Mouse (Mus musculus) intestine, postnatal 0 days (tissue): ENCODE measurements at regions not wholly inside any gene's neighbourhood (a gene's known extent, or its start where the extent isn't known, plus 50 kb on each side); places are given as distances from the start of the nearest gene placed in this dataset.

ENCODE experiments used
- ATAC-seq: fragments of 200-750 bp; cut with Nextera tagmentation; 2 replicates; pipeline ENCODE4 v1.8.0; 2017; ENCODE audit warnings: mild to moderate bottlenecking, moderate TSS enrichment, moderate library complexity
- H3K27ac ChIP-seq: fragments of 300-500 bp; sonication (generic); 2 replicates; pipeline ENCODE4 v1.5.1; 2014; ENCODE audit warnings: mild to moderate bottlenecking, low read depth, low read length, moderate library complexity
- H3K27me3 ChIP-seq: fragments of 300-500 bp; sonication (generic); replicated peaks from 2 replicates; pipeline ENCODE4 v1.6.1; 2014; ENCODE audit warnings: low read length, mixed read lengths; ENCODE audit not compliant: control insufficient read depth, insufficient read depth
- H3K36me3 ChIP-seq: fragments of 300-500 bp; sonication (generic); 2 replicates; pipeline ENCODE4 v1.6.1; 2014; ENCODE audit warnings: mild to moderate bottlenecking, moderate library complexity; ENCODE audit not compliant: control insufficient read depth, insufficient read depth
- H3K4me1 ChIP-seq: fragments of 300-500 bp; sonication (generic); replicated peaks from 2 replicates; pipeline ENCODE4 v1.6.1; 2014; ENCODE audit warnings: antibody characterized with exemption, low read length, mixed read lengths; ENCODE audit not compliant: control insufficient read depth, insufficient read depth
- H3K4me2 ChIP-seq: fragments of 300-500 bp; sonication (generic); replicated peaks from 2 replicates; pipeline ENCODE4 v1.6.1; 2014; ENCODE audit warnings: low read depth, mild to moderate bottlenecking, moderate library complexity
- H3K4me3 ChIP-seq: fragments of 300-500 bp; sonication (generic); 2 replicates; pipeline ENCODE4 v1.5.1; 2014; ENCODE audit warnings: low read depth, low read length
- H3K9ac ChIP-seq: fragments of 300-500 bp; sonication (generic); 2 replicates; pipeline ENCODE4 v1.6.1; 2014; ENCODE audit warnings: mild to moderate bottlenecking, low read depth, low read length
- H3K9me3 ChIP-seq: fragments of 300-500 bp; sonication (generic); 2 replicates; pipeline ENCODE4 v1.6.1; 2016; ENCODE audit warnings: mixed run types; ENCODE audit not compliant: control insufficient read depth
- CTCF ChIP-seq: sonication (generic); IDR thresholded peaks from 2 replicates; pipeline ENCODE4 v1.5.1; 2016; ENCODE audit warnings: low read depth, mild to moderate bottlenecking, control low read depth, antibody characterized with exemption, moderate library complexity
- WGBS: fragments of 180-500 bp; shearing (Covaris S2); extraction: QIAGEN DNeasy Blood & Tissue Kit; methylation state at CpG from one replicate; pipeline ENCODE4 v1.1.7; 2014; 5-methylcytosine and 5-hydroxymethylcytosine counted together

GRCm38 (mm10) chr16:97686561-97686960 is 75.6 kb upstream of the Tmprss2 start:
- 72% methylated on average over 4 of the region's 4 CpGs for WGBS
- Histone ChIP-seq H3K27me3 (no peaks in the 10 kb centered on the region), H3K27ac (no peak overlapping the region), H3K9me3 (no peaks in the 10 kb centered on the region), H3K4me3 (no peak overlapping the region), H3K9ac (no peak overlapping the region), H3K36me3 (no peaks in the 10 kb centered on the region), H3K4me1 (no peaks in the 10 kb centered on the region), H3K4me2 (no peak overlapping the region)
- ATAC-seq, result no peak
- TF ChIP-seq CTCF, result no peak

DNA sequence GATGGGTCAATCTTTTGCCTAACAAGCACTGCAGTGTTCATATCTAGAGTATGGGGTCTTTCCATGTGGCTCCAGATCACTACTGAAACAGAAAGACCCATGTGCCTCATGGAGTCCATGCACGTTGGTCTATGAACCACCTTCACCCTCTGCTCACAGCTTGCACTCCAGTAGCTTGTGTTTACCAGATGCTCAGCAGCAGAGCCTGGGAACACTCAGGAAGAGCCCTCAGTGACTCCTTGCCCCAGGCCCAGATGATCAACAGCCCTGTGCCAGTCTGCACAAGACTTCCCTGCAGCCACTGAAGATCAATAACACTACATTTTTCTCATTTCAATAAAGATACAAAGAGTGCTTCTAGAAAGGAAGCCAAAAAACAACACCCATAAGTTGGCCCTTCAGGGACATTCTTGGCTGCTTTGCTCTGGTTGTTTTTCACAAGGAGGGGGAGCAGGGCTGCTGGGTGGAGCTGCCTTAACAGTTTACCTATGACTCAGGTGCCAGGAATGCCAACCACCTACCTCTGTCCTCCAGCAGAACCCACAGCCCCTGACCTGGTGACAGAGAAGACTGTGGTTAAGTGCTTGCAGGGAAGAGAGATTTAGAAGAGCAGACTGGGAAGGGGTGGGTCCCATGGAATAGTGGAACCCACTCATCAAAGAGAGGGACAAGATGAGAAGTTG is 74.7 kb upstream of the Tmprss2 start:
- no peak overlapping the region for H3K27ac ChIP-seq
- no peak for TF ChIP-seq CTCF
- no peak overlapping the region for H3K9ac ChIP-seq
- H3K4me2 ChIP-seq, result no peak overlapping the region
- ATAC-seq, result no peak
- no peak overlapping the region for H3K4me3 ChIP-seq
- 72% methylated on average over 1 of the region's 1 CpGs for WGBS
- no peaks in the 10 kb centered on the region for H3K9me3 ChIP-seq
- H3K4me1 ChIP-seq, result no peaks in the 10 kb centered on the region
- H3K27me3 ChIP-seq, result no peaks in the 10 kb centered on the region
- no peaks in the 10 kb centered on the region for H3K36me3 ChIP-seq

GRCm38 (mm10) chr16:97681191-97681590 is 70.2 kb upstream of the Tmprss2 start:
- WGBS, result 36% methylated on average over 6 of the region's 6 CpGs
- Histone ChIP-seq H3K9ac (no peak overlapping the region), H3K36me3 (no peaks in the 10 kb centered on the region), H3K4me2 (no peak overlapping the region), H3K27ac (no peak overlapping the region), H3K9me3 (no peaks in the 10 kb centered on the region), H3K4me1 (no peaks in the 10 kb centered on the region; the same call in 1 of the 2 replicates), H3K27me3 (no peaks in the 10 kb centered on the region), H3K4me3 (no peak overlapping the region)
- peak; percentile 16 for TF ChIP-seq CTCF
- peak; percentile 70 for ATAC-seq

DNA sequence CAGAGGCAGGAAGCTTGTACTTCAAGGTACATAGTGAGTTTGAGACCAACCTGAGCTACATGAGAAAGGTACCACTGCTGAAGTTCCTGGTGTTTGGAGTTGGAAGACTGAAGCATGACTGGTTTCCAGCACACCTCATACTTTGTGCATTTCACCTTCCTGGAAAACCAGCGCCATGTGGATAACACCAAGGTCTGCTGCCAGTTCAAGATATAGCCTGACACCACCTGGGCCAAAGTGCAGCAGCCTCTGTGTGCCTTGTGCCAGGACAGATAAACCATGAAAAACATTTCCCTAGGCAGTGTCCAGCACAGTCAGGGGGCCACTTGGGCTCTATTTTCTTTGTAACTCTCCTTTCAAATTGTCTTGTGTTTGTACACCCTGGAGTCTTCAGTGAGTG is 68.8 kb upstream of the Tmprss2 start:
- H3K9me3 ChIP-seq, result no peaks in the 10 kb centered on the region
- 29% methylated on average over 1 of the region's 1 CpGs for WGBS
- no peaks in the 10 kb centered on the region for H3K27me3 ChIP-seq
- H3K4me3 ChIP-seq, result no peak overlapping the region
- H3K36me3 ChIP-seq, result no peaks in the 10 kb centered on the region
- TF ChIP-seq CTCF, result no peak
- H3K9ac ChIP-seq, result no peak overlapping the region
- H3K4me2 ChIP-seq, result no peak overlapping the region
- no peak overlapping the region for H3K27ac ChIP-seq
- 0 out of 2 replicates have a peak, but pooled peaks have one; percentile 17 for ATAC-seq
- no peaks in the 10 kb centered on the region; the same call in 1 of the 2 replicates for H3K4me1 ChIP-seq

DNA sequence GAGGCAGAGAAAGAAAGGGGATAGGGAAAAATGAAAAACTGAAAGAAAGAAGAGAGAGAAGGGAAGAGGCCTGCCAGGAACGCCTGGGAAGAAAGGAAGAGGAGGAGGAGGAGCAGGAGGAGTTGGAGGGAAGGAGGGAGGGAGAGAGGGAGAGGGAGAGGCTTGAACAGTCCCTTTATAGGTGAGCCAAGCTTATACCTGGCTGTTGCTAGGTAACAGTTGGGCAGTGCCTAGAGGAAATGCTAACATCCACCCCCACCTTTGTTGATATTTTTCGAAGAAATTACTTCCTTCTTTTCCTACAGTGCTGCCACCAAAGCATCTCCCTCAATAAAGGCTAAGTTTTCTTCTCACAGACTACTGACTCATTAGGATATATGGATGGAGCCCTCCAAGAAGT is 68.3 kb upstream of the Tmprss2 start:
- no peak for TF ChIP-seq CTCF
- H3K27ac ChIP-seq, result no peak overlapping the region
- H3K9me3 ChIP-seq, result no peaks in the 10 kb centered on the region
- ATAC-seq, result peak; percentile 68
- 25% methylated on average over 2 of the region's 2 CpGs for WGBS
- H3K4me3 ChIP-seq, result no peak overlapping the region
- no peaks in the 10 kb centered on the region for H3K36me3 ChIP-seq
- H3K9ac ChIP-seq, result no peak overlapping the region
- H3K4me2 ChIP-seq, result no peak overlapping the region
- no peaks in the 10 kb centered on the region; the same call in 1 of the 2 replicates for H3K4me1 ChIP-seq
- H3K27me3 ChIP-seq, result no peaks in the 10 kb centered on the region

DNA sequence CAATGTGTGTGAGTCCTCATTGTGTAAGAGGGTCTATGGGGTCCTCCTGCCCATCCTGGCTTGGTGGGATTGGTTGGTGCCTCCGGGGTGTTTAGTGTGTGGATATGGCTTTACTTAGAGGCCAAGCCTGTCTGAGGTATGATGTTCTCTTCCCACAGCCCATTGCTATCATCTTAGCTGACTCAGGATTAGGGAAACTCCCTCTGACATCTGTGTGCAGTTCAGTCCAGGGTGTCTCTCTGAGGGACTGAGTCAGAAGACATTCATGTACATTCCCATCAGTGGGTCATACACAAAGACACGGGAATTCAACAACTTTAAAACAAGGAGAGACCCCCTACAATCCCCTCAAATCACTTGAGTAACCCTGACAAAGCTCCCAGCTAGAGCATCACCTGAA is 66.6 kb upstream of the Tmprss2 start:
- Histone ChIP-seq H3K9me3 (no peaks in the 10 kb centered on the region), H3K4me1 (no peaks in the 10 kb centered on the region; the same call in 1 of the 2 replicates), H3K36me3 (no peaks in the 10 kb centered on the region), H3K27me3 (no peaks in the 10 kb centered on the region), H3K9ac (no peak overlapping the region), H3K27ac (no peak overlapping the region), H3K4me3 (no peak overlapping the region), H3K4me2 (no peak overlapping the region)
- WGBS, result 73% methylated on average over 2 of the region's 2 CpGs
- no peak for TF ChIP-seq CTCF
- no peak for ATAC-seq
